ENCODE assay signal across 9 mouse cellular contexts in genomic region chr5:48125770-48126423, GRCm38 (mm10).
DNase-seq lines count a peak whose midpoint lies in the region; ATAC-seq and TF ChIP-seq lines count a peak whose summit lies in the region.
"Had no signal": no experiment of that assay in that cellular context is flagged by ENCODE, and none has a peak within 500 bp of the region (broad histone marks: within the 10 kb centered on the region; RNA-seq: fewer than 3 reads in every experiment).

No protein-coding gene starts in this region.

- 81% methylated on average over 3 of the region's 3 CpGs for WGBS in embryonic facial prominence, embryonic 14.5 days

- H3K4me2 ChIP-seq in embryonic facial prominence, embryonic 14.5 days (ENCODE audit: low read depth, low read length), result no peak overlapping the region
- H3K4me2 ChIP-seq: embryonic facial prominence, embryonic 12.5 days; liver, embryonic 13.5 days had no signal

- peak; percentile 44; the same call in 1 of the 2 replicates for ATAC-seq in embryonic facial prominence, embryonic 14.5 days (ENCODE audit: low read depth)

- H3K9ac ChIP-seq in embryonic facial prominence, embryonic 14.5 days (ENCODE audit: low read depth, low read length), result no peak overlapping the region
- H3K9ac ChIP-seq: embryonic facial prominence, embryonic 12.5 days; liver, embryonic 13.5 days had no signal

- no peak overlapping the region for H3K4me3 ChIP-seq in layer of hippocampus, adult 2 months
- H3K4me3 ChIP-seq in embryonic facial prominence, embryonic 14.5 days (ENCODE audit: low read depth, low read length), result no peak overlapping the region
- H3K4me3 ChIP-seq: embryonic facial prominence, embryonic 12.5 days; liver, embryonic 13.5 days had no signal

- peak; percentile 16 to 27 for DNase-seq in layer of hippocampus, adult 2 months (ENCODE audit: low spot score in 2 of 2)
- no peak for DNase-seq in layer of hippocampus, adult 8-10 months (ENCODE audit: low spot score in 2 of 2)
- DNase-seq in WW6 (ENCODE audit: low read depth, low spot score), result peak; percentile 13
- DNase-seq in embryonic facial prominence, embryonic 14.5 days (ENCODE audit: low spot score), result peak; percentile 70
- peak; percentile 7 for DNase-seq in lung, postnatal 14 days
- DNase-seq in Muller cell, postnatal 12 days (ENCODE audit: inconsistent ontology term), result no peak
- DNase-seq in layer of hippocampus, postnatal 36 days, result no peak
- DNase-seq: liver, embryonic 13.5 days had no signal

- H3K36me3 ChIP-seq in embryonic facial prominence, embryonic 14.5 days (ENCODE audit: control insufficient read depth, insufficient read depth, low read length), result no peaks in the 10 kb centered on the region
- H3K36me3 ChIP-seq: embryonic facial prominence, embryonic 12.5 days; liver, embryonic 13.5 days had no signal

- no peaks in the 10 kb centered on the region for H3K9me3 ChIP-seq in embryonic facial prominence, embryonic 14.5 days (ENCODE audit: control insufficient read depth, low read length)
- H3K9me3 ChIP-seq: embryonic facial prominence, embryonic 12.5 days; liver, embryonic 13.5 days had no signal

- TF ChIP-seq CTCF in layer of hippocampus, adult 2 months (conservative IDR thresholded peaks at IDR 0.05), result peak; percentile 81

- H3K27ac ChIP-seq in layer of hippocampus, adult 2 months, result no peak overlapping the region
- H3K27ac ChIP-seq in embryonic facial prominence, embryonic 14.5 days (replicated peaks; ENCODE audit: low read depth, low read length), result no peak overlapping the region
- H3K27ac ChIP-seq: embryonic facial prominence, embryonic 12.5 days; liver, embryonic 13.5 days had no signal

- H3K4me1 ChIP-seq in embryonic facial prominence, embryonic 14.5 days (ENCODE audit: control insufficient read depth, insufficient read depth, low read length), result no peaks in the 10 kb centered on the region
- H3K4me1 ChIP-seq: embryonic facial prominence, embryonic 12.5 days; liver, embryonic 13.5 days had no signal

- H3K27me3 ChIP-seq in embryonic facial prominence, embryonic 14.5 days (replicated peaks; ENCODE audit: control insufficient read depth, insufficient read depth, low read length), result no peaks in the 10 kb centered on the region
- H3K27me3 ChIP-seq: embryonic facial prominence, embryonic 12.5 days; liver, embryonic 13.5 days had no signal

Comparison
In these comparisons a context has a peak if more than half of its experiments do, and no peak if none do; other contexts are left out.
1. DNase-seq: peak in layer of hippocampus, adult 2 months (2 of 2), WW6 (single experiment), embryonic facial prominence, embryonic 14.5 days (single experiment) and lung, postnatal 14 days (single experiment); none in layer of hippocampus, adult 8-10 months (0 of 2), Muller cell, postnatal 12 days (single experiment) and layer of hippocampus, postnatal 36 days (0 of 2).